Mouse (Mus musculus): ENCODE measurements around the gene Cdc42ep1. TPM values are rescaled to one million over a fixed set of nuclear protein-coding genes. Genes with fewer than 3 reads are reported as not detected.

Cdc42ep1 gene
- polyA plus RNA-seq, 1 experiment, result 29.6 TPM

GRCm38 (mm10) chr15:78809739-78810138, 32.7 kb upstream of the Cdc42ep1 start:
- DNase-seq (ENCODE audit: low read depth in 1 of 2, low spot score in 2 of 2), result no peak
- no peaks in the 10 kb centered on the region for H3K27me3 ChIP-seq (ENCODE audit: control insufficient read depth, insufficient read depth, low read length)
- H3K36me3 ChIP-seq (ENCODE audit: control insufficient read depth, insufficient read depth, low read length), result no peaks in the 10 kb centered on the region
- no peaks in the 10 kb centered on the region for H3K4me1 ChIP-seq (ENCODE audit: control insufficient read depth, insufficient read depth, insufficient read length)
- no peak overlapping the region for H3K27ac ChIP-seq (ENCODE audit: insufficient read depth, low read length)
- no peak for TF ChIP-seq CTCF (IDR thresholded peaks at IDR 0.05; ENCODE audit: extremely low read depth, insufficient read depth, insufficient read length, insufficient replicate concordance)
- WGBS, result 41% methylated on average over 9 of the region's 9 CpGs
- H3K4me3 ChIP-seq (ENCODE audit: extremely low read depth, insufficient read depth, insufficient read length), result no peak overlapping the region

- Histone ChIP-seq H3K27me3 (ENCODE audit: control insufficient read depth, insufficient read depth, low read length) (no peaks in the 10 kb centered on the region), H3K4me1 (ENCODE audit: control insufficient read depth, insufficient read depth, insufficient read length) (no peaks in the 10 kb centered on the region), H3K27ac (ENCODE audit: insufficient read depth, low read length) (no peak overlapping the region), H3K36me3 (ENCODE audit: control insufficient read depth, insufficient read depth, low read length) (no peaks in the 10 kb centered on the region), H3K4me3 (ENCODE audit: extremely low read depth, insufficient read depth, insufficient read length) (no peak overlapping the region)
- DNase-seq (ENCODE audit: low read depth in 1 of 2, low spot score in 2 of 2), result no peak
- no peak for TF ChIP-seq POLR2A (IDR thresholded peaks at IDR 0.05; ENCODE audit: low read depth, low read length)
- no peak for TF ChIP-seq CTCF (IDR thresholded peaks at IDR 0.05; ENCODE audit: extremely low read depth, insufficient read depth, insufficient read length, insufficient replicate concordance)
- 22% methylated on average over 9 of the region's 9 CpGs for whole genome bisulfite sequencing
Measured at GRCm38 (mm10) chr15:78810146-78810545, 32.3 kb upstream of the Cdc42ep1 start.

GRCm38 (mm10) chr15:78813603-78814002, 28.8 kb upstream of the Cdc42ep1 start:
- no peak for TF ChIP-seq POLR2A (IDR thresholded peaks at IDR 0.05; ENCODE audit: low read depth, low read length)
- TF ChIP-seq CTCF (IDR thresholded peaks at IDR 0.05; ENCODE audit: extremely low read depth, insufficient read depth, insufficient read length, insufficient replicate concordance), result no peak
- Histone ChIP-seq H3K36me3 (ENCODE audit: control insufficient read depth, insufficient read depth, low read length) (no peaks in the 10 kb centered on the region), H3K27me3 (ENCODE audit: control insufficient read depth, insufficient read depth, low read length) (no peaks in the 10 kb centered on the region), H3K27ac (ENCODE audit: insufficient read depth, low read length) (no peak overlapping the region), H3K4me1 (ENCODE audit: control insufficient read depth, insufficient read depth, insufficient read length) (no peaks in the 10 kb centered on the region), H3K4me3 (ENCODE audit: extremely low read depth, insufficient read depth, insufficient read length) (no peak overlapping the region)
- WGBS, result 87% methylated on average over 4 of the region's 4 CpGs
- no peak for DNase-seq (ENCODE audit: low read depth in 1 of 2, low spot score in 2 of 2)

GRCm38 (mm10) chr15:78815314-78816073, 26.9 kb upstream of the Cdc42ep1 start:
- Histone ChIP-seq H3K27me3 (ENCODE audit: control insufficient read depth, insufficient read depth, low read length) (no peaks in the 10 kb centered on the region), H3K4me1 (ENCODE audit: control insufficient read depth, insufficient read depth, insufficient read length) (no peaks in the 10 kb centered on the region), H3K36me3 (ENCODE audit: control insufficient read depth, insufficient read depth, low read length) (no peaks in the 10 kb centered on the region), H3K4me3 (ENCODE audit: extremely low read depth, insufficient read depth, insufficient read length) (no peak overlapping the region), H3K27ac (ENCODE audit: insufficient read depth, low read length) (no peak overlapping the region)
- DNase-seq (ENCODE audit: low read depth in 1 of 2, low spot score in 2 of 2), result no peak
- TF ChIP-seq CTCF (IDR thresholded peaks at IDR 0.05; ENCODE audit: extremely low read depth, insufficient read depth, insufficient read length, insufficient replicate concordance) (no peak), POLR2A (IDR thresholded peaks at IDR 0.05; ENCODE audit: low read depth, low read length) (no peak)
- WGBS, result 17% methylated on average over 11 of the region's 11 CpGs

GRCm38 (mm10) chr15:78816074-78816391, 26.4 kb upstream of the Cdc42ep1 start:
- no peak overlapping the region for H3K27ac ChIP-seq (ENCODE audit: insufficient read depth, low read length)
- 35% methylated on average over 6 of the region's 6 CpGs for WGBS
- no peak for DNase-seq (ENCODE audit: low read depth in 1 of 2, low spot score in 2 of 2)
- no peaks in the 10 kb centered on the region for H3K4me1 ChIP-seq (ENCODE audit: control insufficient read depth, insufficient read depth, insufficient read length)
- TF ChIP-seq CTCF (IDR thresholded peaks at IDR 0.05; ENCODE audit: extremely low read depth, insufficient read depth, insufficient read length, insufficient replicate concordance) (no peak), POLR2A (IDR thresholded peaks at IDR 0.05; ENCODE audit: low read depth, low read length) (no peak)
- H3K36me3 ChIP-seq (ENCODE audit: control insufficient read depth, insufficient read depth, low read length), result no peaks in the 10 kb centered on the region
- H3K27me3 ChIP-seq (ENCODE audit: control insufficient read depth, insufficient read depth, low read length), result no peaks in the 10 kb centered on the region
- H3K4me3 ChIP-seq (ENCODE audit: extremely low read depth, insufficient read depth, insufficient read length), result no peak overlapping the region

GRCm38 (mm10) chr15:78826213-78827204, 15.9 kb upstream of the Cdc42ep1 start:
- no peak for TF ChIP-seq POLR2A (IDR thresholded peaks at IDR 0.05; ENCODE audit: low read depth, low read length)
- TF ChIP-seq CTCF (IDR thresholded peaks at IDR 0.05; ENCODE audit: extremely low read depth, insufficient read depth, insufficient read length, insufficient replicate concordance), result peak; percentile 75
- peak; percentile 21 to 37 for DNase-seq (ENCODE audit: low read depth in 1 of 2, low spot score in 2 of 2)
- Histone ChIP-seq H3K36me3 (ENCODE audit: control insufficient read depth, insufficient read depth, low read length) (no peaks in the 10 kb centered on the region), H3K4me3 (ENCODE audit: extremely low read depth, insufficient read depth, insufficient read length) (no peak overlapping the region), H3K27ac (ENCODE audit: insufficient read depth, low read length) (peak overlapping the region; percentile 27; the same call in 1 of the 2 replicates), H3K27me3 (ENCODE audit: control insufficient read depth, insufficient read depth, low read length) (no peaks in the 10 kb centered on the region), H3K4me1 (ENCODE audit: control insufficient read depth, insufficient read depth, insufficient read length) (peaks cover 6% of the 10 kb centered on the region; the same call in 1 of the 2 replicates)
- 13% methylated on average over 28 of the region's 28 CpGs for WGBS
